Mouse (Mus musculus) gastrocnemius, postnatal 25 days (tissue): ENCODE data around the gene Cd300ld4. TPM values are rescaled to one million over a fixed set of nuclear protein-coding genes. Genes with fewer than 3 reads are reported as not detected.

ENCODE experiments used
- total RNA-seq, 2 experiments: library from RNA; stranded (reverse); gene quantifications; 1 replicate in 1 of 2; 2 replicates in 1 of 2; pipeline ENCODE4 v1.2.3; 2021

Cd300ld4 gene
- total RNA-seq, 2 experiments from 2014 or later, result not detected

Other genes starting within 250 kb of the Cd300ld4 start
- gene Btbd17, start 231.1 kb downstream of the Cd300ld4 start, total RNA-seq, result not detected
- gene Gpr142, start 228.1 kb downstream of the Cd300ld4 start, total RNA-seq, result not detected
- gene Gprc5c, start 175.9 kb downstream of the Cd300ld4 start, total RNA-seq, result 10 to 100 TPM; 31.2 to 47.0 TPM
- under 1 TPM; 0.43 to 0.72 TPM for gene Cd300a, start 137.0 kb downstream of the Cd300ld4 start, total RNA-seq
- under 1 TPM in 1 of 2 experiments, not detected in 1; 0.19 TPM for gene Cd300lb, start 92.6 kb downstream of the Cd300ld4 start, total RNA-seq
- gene Cd300c, start 57.9 kb downstream of the Cd300ld4 start, total RNA-seq, result not detected
- under 1 TPM; 0.13 to 0.35 TPM for gene Cd300ld, start 37.1 kb downstream of the Cd300ld4 start, total RNA-seq
- gene Cd300c2, start 25.1 kb downstream of the Cd300ld4 start, total RNA-seq, result under 1 TPM in 1 of 2 experiments, not detected in 1; 0.54 TPM
- gene Cd300ld2, start 10.8 kb downstream of the Cd300ld4 start, total RNA-seq, result not detected
- 1 to 10 TPM in 1 of 2 experiments, not detected in 1; 3.5 TPM for gene Cd300ld5, start 10.8 kb upstream of the Cd300ld4 start, total RNA-seq
- gene Cd300ld3, start 21.4 kb upstream of the Cd300ld4 start, total RNA-seq, result 1 to 10 TPM; 1.2 to 3.7 TPM
- gene Cd300e, start 35.2 kb upstream of the Cd300ld4 start, total RNA-seq, result not detected
- under 1 TPM in 1 of 2 experiments, not detected in 1; 0.19 TPM for gene Rab37, start 64.4 kb upstream of the Cd300ld4 start, total RNA-seq
- gene Cd300lf, start 107.0 kb upstream of the Cd300ld4 start, total RNA-seq, result not detected
- gene Slc9a3r1, start 136.3 kb upstream of the Cd300ld4 start, total RNA-seq, result 1 to 10 TPM; 2.3 to 3.9 TPM
- gene Tmem104, start 160.5 kb upstream of the Cd300ld4 start, total RNA-seq, result 1 to 10 TPM; 4.1 to 5.8 TPM
- gene Nat9, start 160.8 kb upstream of the Cd300ld4 start, total RNA-seq, result 10 to 100 TPM; 10.7 to 13.2 TPM
- gene Grin2c, start 240.2 kb upstream of the Cd300ld4 start, total RNA-seq, result under 1 TPM in 1 of 2 experiments, not detected in 1; 0.05 TPM